9 mouse cellular contexts compared by ENCODE assay signal in genomic region chr17:48039232-48039866, GRCm38 (mm10). TPM values are rescaled to one million over a fixed set of nuclear protein-coding genes. Genes with fewer than 3 reads are reported as not detected.
A peak's percentile ranks its signal among the peaks of the same experiment; 100 is the strongest.
DNase-seq lines count a peak whose midpoint lies in the region; ATAC-seq and TF ChIP-seq lines count a peak whose summit lies in the region.
"Had no signal": no experiment of that assay in that cellular context is flagged by ENCODE, and none has a peak within 500 bp of the region (broad histone marks: within the 10 kb centered on the region; RNA-seq: fewer than 3 reads in every experiment).

No protein-coding gene starts in this region.

- H3K9ac ChIP-seq in forebrain, embryonic 12.5 days = no peak overlapping the region

- H3K4me2 ChIP-seq in forebrain, embryonic 12.5 days = peak overlapping the region; percentile 35

- H3K27ac ChIP-seq in left cerebral cortex, adult 2 months = no peak overlapping the region
- H3K27ac ChIP-seq in forebrain, embryonic 12.5 days = peak overlapping the region; percentile 1; the same call in 1 of the 2 replicates

- no peaks in the 10 kb centered on the region for H3K9me3 ChIP-seq in forebrain, embryonic 12.5 days

- H3K4me1 ChIP-seq in forebrain, embryonic 12.5 days = peaks cover 30% of the 10 kb centered on the region

- no peaks in the 10 kb centered on the region for H3K36me3 ChIP-seq in forebrain, embryonic 12.5 days (replicated peaks)

- no peak overlapping the region for H3K4me3 ChIP-seq in left cerebral cortex, adult 2 months
- no peak overlapping the region for H3K4me3 ChIP-seq in forebrain, embryonic 12.5 days (replicated peaks)
- H3K4me3 ChIP-seq: myocyte had no signal

- ATAC-seq in forebrain, embryonic 12.5 days (ENCODE audit: low FRiP score) = peak; percentile 76
- ATAC-seq in megakaryocyte-erythroid progenitor cell, adult 5-6 weeks (replicated peaks; ENCODE audit: low FRiP score, low TSS enrichment, poor library complexity, severe bottlenecking) = peak; percentile 81

- WGBS in forebrain, embryonic 12.5 days = 12% methylated on average over 14 of the region's 14 CpGs

- intact Hi-C loops in left cerebral cortex, postnatal 4 days (cut with DNase I) = no loop called here
- intact Hi-C loops in left cerebral cortex, adult 2 months (cut with DNase I) = no loop called here
- intact Hi-C loops in heart, postnatal 25 days (cut with DNase I) = no loop called here

- DNase-seq in left cerebral cortex, postnatal 4 days = peak; percentile 54
- no peak for DNase-seq in left cerebral cortex, adult 2 months (ENCODE audit: extremely low spot score in 1 of 2, low spot score in 2 of 2)
- DNase-seq in heart, postnatal 25 days (ENCODE audit: low spot score) = peak; percentile 58
- peak; percentile 62 to 65 for DNase-seq in kidney, postnatal 36 days
- peak; percentile 32 to 69 for DNase-seq in spleen, postnatal 4 days (ENCODE audit: low spot score in 2 of 2)
- DNase-seq in left cerebral cortex, adult 8-10 months (ENCODE audit: low spot score in 2 of 2) = no peak

- TF ChIP-seq CTCF in left cerebral cortex, adult 2 months (IDR thresholded peaks at IDR 0.05) = no peak

- H3K27me3 ChIP-seq in forebrain, embryonic 12.5 days = peaks cover 44% of the 10 kb centered on the region

RNA-seq across cellular contexts. Expression of gene 1700122O11Rik, which starts 1.3 kb away (rescaled TPM):
- not detected for total RNA-seq in left cerebral cortex, postnatal 4 days (2021)
- not detected for total RNA-seq in left cerebral cortex, adult 2 months (2021)
- not detected in 2 replicates for polyA plus RNA-seq in forebrain, embryonic 12.5 days (2016; fragmentation: Nextera tagmentation; extraction: Ambion mirVana)
- total RNA-seq in heart, postnatal 25 days (2021) = not detected
- total RNA-seq in megakaryocyte-erythroid progenitor cell, adult 5-6 weeks (2014; fragmentation: Nextera tagmentation) = not detected in 2 replicates
- not detected in 2 replicates for total RNA-seq in megakaryocyte-erythroid progenitor cell, adult 5-6 weeks (2017)
- not detected for total RNA-seq in left cerebral cortex, adult 8-10 months (2022)
- polyA plus RNA-seq: myocyte had no signal

RNA-seq across cellular contexts. Expression of gene 1700067P10Rik, which starts 49.8 kb away (rescaled TPM):
- total RNA-seq in left cerebral cortex, postnatal 4 days (2021) = not detected
- total RNA-seq in left cerebral cortex, adult 2 months (2021) = not detected
- not detected in 2 replicates for polyA plus RNA-seq in forebrain, embryonic 12.5 days (2016; fragmentation: Nextera tagmentation; extraction: Ambion mirVana)
- not detected for total RNA-seq in heart, postnatal 25 days (2021)
- total RNA-seq in megakaryocyte-erythroid progenitor cell, adult 5-6 weeks (2014; fragmentation: Nextera tagmentation) = not detected in 2 replicates
- not detected in 2 replicates for total RNA-seq in megakaryocyte-erythroid progenitor cell, adult 5-6 weeks (2017)
- total RNA-seq in left cerebral cortex, adult 8-10 months (2022) = not detected
- polyA plus RNA-seq: myocyte had no signal

Comparison
In these comparisons a context has a peak if more than half of its experiments do, and no peak if none do; other contexts are left out.
1. DNase-seq: peak in left cerebral cortex, postnatal 4 days (single experiment), heart, postnatal 25 days (single experiment), kidney, postnatal 36 days (2 of 2) and spleen, postnatal 4 days (2 of 2); none in left cerebral cortex, adult 2 months (0 of 2) and left cerebral cortex, adult 8-10 months (0 of 2).